Mouse (Mus musculus): ENCODE results near the gene Akt2.

DNA sequence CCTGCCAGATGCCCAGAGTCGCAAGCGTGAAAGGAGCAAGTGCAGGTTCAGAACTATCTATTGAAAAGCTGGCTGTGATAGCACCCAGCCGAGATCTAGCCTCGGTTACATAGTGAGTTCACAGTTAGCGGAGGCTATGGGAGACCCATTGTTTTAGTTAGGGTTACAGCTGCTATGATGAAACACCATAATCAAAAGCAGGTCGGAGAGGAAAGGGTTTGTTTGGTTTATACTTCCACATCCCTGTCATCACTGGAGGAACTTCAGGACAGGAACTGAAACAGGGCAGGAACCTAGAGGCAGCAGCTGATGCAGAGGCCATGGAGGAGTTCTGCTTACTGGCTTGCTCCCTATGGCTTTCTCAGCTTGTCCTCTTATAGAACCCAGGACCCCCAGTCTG lies 13.8 kb upstream of the Akt2 start:
- TF ChIP-seq CTCF (IDR thresholded peaks at IDR 0.05; ENCODE audit: borderline replicate concordance, control insufficient read depth, extremely low read depth, insufficient read depth, low read length, poor library complexity) = no peak
- TF ChIP-seq POLR2A (IDR thresholded peaks at IDR 0.05; ENCODE audit: control insufficient read depth, extremely low read depth, insufficient read depth, low read length, poor library complexity) = no peak

Measured in thymus, adult 2 months (tissue).